Mouse (Mus musculus): ENCODE data around the gene Fh1. TPM values are rescaled to one million over a fixed set of nuclear protein-coding genes. Genes with fewer than 3 reads are reported as not detected.

Fh1 gene
- total RNA-seq, 2 experiments from 2014 or later, result 82.3 to 82.7 TPM

DNA sequence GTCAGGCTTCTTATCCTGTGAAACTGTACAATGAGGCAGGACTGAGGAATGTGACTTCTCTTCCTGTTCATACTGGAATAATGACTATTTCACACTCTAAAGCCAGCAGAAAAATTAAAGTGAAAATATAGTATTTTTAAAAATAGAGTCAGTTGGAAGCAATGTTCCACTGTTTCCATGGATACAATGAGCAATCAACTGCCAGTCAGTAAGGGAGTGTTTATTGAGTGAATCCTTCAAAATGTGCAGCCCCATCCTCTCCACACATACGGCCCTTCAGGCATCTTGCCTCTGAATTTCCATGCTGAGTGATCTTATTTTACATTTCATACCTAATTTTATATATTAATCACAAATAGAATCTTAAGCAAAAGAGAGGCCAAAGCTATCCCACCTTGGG is 74.8 kb downstream of the Fh1 start:
- no peak for DNase-seq (ENCODE audit: low spot score in 2 of 2)

Other genes with a start within 250 kb of the Fh1 start
- gene Rgs7, start 133.1 kb downstream of the Fh1 start, total RNA-seq (2021), result 10 to 100 TPM; 77.4 to 81.6 TPM
- gene Kmo, start 5.3 kb downstream of the Fh1 start, total RNA-seq (2021), result not detected
- 1 to 10 TPM; 5.7 to 6.4 TPM for gene Opn3, start 67.1 kb upstream of the Fh1 start, total RNA-seq (2021)
- gene Chml, start 67.3 kb upstream of the Fh1 start, total RNA-seq (2021), result 10 to 100 TPM; 10.1 to 12.6 TPM
- not detected for gene Wdr64, start 73.0 kb upstream of the Fh1 start, total RNA-seq (2021)

Measured in layer of hippocampus, postnatal 10 days (tissue).